Mouse (Mus musculus): ENCODE data around the gene Smad1. TPM values are rescaled to one million over a fixed set of nuclear protein-coding genes. Genes with fewer than 3 reads are reported as not detected.
A peak's percentile ranks its signal among the peaks of the same experiment; 100 is the strongest.

Gene Smad1
- total and polyA plus RNA-seq, 3 experiments, result 1.5 to 2.9 (median 2.1) TPM

DNA sequence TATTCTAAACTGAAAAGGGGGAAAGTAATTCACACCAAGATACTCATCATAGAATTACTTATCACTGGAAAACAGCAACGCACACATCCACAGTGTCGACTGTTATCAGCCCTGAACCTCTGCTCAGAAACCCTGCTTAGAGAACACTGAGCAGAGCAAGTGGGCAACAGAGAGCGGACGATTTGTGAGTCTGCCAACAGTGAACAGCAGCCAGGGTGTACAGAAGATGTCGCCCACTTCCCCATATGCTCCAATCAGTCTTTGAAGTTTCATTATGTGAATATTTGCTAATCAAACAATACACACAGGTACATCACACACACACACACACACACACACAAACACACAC lies 23.6 kb downstream of the Smad1 start:
- Histone ChIP-seq H3K4me3 (ENCODE audit: low read depth, low read length) (peak overlapping the region; percentile 24; the same call in 1 of the 2 replicates), H3K27me3 (ENCODE audit: insufficient read depth, low read length) (peaks cover 8% of the 10 kb centered on the region; the same call in 1 of the 2 replicates), H3K9me3 (replicated peaks) (no peaks in the 10 kb centered on the region), H3K36me3 (replicated peaks) (no peaks in the 10 kb centered on the region), H3K4me1 (ENCODE audit: insufficient read depth, low read depth, low read length) (peaks cover 69% of the 10 kb centered on the region)
- peak; percentile 77 for DNase-seq (ENCODE audit: low spot score)
- TF ChIP-seq TAL1 (conservative IDR thresholded peaks at IDR 0.05; ENCODE audit: low read depth, low read length), result peak; percentile 98
- TF ChIP-seq POLR2AphosphoS5 (IDR thresholded peaks at IDR 0.05; ENCODE audit: insufficient replicate concordance, low read depth, low read length), result no peak
- peak; percentile 84 for ATAC-seq (ENCODE audit: extremely low read depth, insufficient number of reproducible peaks, low FRiP score, poor library complexity, severe bottlenecking)

DNA sequence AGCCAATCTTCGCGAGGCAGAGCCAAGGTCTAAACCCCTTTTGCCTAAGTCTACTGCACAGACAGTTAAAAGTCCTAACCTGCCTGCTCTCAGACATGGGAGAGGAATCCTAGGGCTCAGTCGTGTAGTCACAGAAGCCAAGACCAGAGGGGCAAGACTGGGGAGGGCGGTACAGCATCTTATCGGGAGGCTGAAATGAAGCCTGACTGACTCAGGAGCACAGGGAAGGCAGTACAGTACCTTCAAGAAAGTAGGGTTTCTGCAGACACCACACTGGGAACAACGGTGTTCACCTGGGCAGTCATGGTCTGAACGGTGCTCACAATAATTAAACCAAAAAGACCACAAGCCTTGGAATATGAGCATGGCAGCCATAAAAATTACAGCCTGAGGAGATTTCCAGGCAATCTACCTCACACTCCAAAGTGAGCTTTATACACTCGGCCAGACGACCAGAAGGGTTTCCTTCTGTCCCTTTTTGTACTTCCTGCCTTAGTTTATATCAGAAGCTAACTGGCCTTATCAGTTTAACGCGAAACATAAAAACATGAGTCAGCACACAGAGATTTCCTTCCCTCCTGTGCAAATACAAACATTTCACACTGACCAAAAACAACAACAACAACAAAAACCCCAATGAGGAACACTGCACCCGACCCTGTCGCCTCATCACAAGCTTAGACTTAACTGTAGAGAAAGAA lies 24.1 kb downstream of the Smad1 start:
- Histone ChIP-seq H3K4me3 (ENCODE audit: low read depth, low read length) (peak overlapping the region; percentile 63; the same call in 1 of the 2 replicates), H3K9me3 (replicated peaks) (no peaks in the 10 kb centered on the region), H3K36me3 (replicated peaks) (no peaks in the 10 kb centered on the region), H3K27me3 (ENCODE audit: insufficient read depth, low read length) (peaks cover 12% of the 10 kb centered on the region; the same call in 1 of the 2 replicates), H3K4me1 (ENCODE audit: insufficient read depth, low read depth, low read length) (peaks cover 69% of the 10 kb centered on the region)
- ATAC-seq (ENCODE audit: extremely low read depth, insufficient number of reproducible peaks, low FRiP score, poor library complexity, severe bottlenecking), result peak; percentile 42
- DNase-seq (ENCODE audit: low spot score), result no peak
- TF ChIP-seq GATA1 (IDR thresholded peaks at IDR 0.05; ENCODE audit: borderline replicate concordance, low read length), result no peak
- TF ChIP-seq TAL1 (conservative IDR thresholded peaks at IDR 0.05; ENCODE audit: low read depth, low read length), result no peak

DNA sequence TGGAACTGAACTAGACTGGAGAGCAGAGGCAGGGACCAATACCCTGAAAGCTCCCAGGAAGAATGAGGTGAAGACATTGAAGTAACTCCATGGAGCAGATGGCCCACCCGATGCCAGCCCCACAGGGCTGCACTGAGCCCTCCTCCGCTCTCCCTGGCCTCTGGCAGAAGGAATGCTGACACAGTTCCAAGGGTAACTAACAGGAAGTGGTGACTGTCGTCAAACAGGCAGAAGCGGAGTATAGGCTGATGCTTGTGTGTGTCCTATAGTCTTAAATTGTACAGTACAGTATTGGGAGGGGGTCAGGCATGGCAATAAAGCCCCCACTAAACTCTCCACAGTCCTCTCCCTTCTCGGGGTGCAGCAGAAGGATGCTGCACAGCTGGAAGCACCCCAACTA lies 24.9 kb downstream of the Smad1 start:
- no peaks in the 10 kb centered on the region for H3K9me3 ChIP-seq (replicated peaks)
- no peak for TF ChIP-seq GATA1 (IDR thresholded peaks at IDR 0.05; ENCODE audit: borderline replicate concordance, low read length)
- no peak for TF ChIP-seq GATA2 (IDR thresholded peaks at IDR 0.05; ENCODE audit: borderline replicate concordance, low read depth, low read length)
- TF ChIP-seq POLR2AphosphoS5 (IDR thresholded peaks at IDR 0.05; ENCODE audit: insufficient replicate concordance, low read depth, low read length), result no peak
- no peak for TF ChIP-seq CTCF (IDR thresholded peaks at IDR 0.05; ENCODE audit: low read depth, low read length)
- TF ChIP-seq TAL1 (conservative IDR thresholded peaks at IDR 0.05; ENCODE audit: low read depth, low read length), result no peak
- no peak for ATAC-seq (ENCODE audit: extremely low read depth, insufficient number of reproducible peaks, low FRiP score, poor library complexity, severe bottlenecking)
- DNase-seq (ENCODE audit: low spot score), result no peak
- no peaks in the 10 kb centered on the region for H3K36me3 ChIP-seq (replicated peaks)
- H3K27me3 ChIP-seq (ENCODE audit: insufficient read depth, low read length), result peaks cover 13% of the 10 kb centered on the region
- peak overlapping the region; percentile 54; the same call in 1 of the 2 replicates for H3K4me3 ChIP-seq (ENCODE audit: low read depth, low read length)
- peaks cover 64% of the 10 kb centered on the region for H3K4me1 ChIP-seq (ENCODE audit: insufficient read depth, low read depth, low read length)

DNA sequence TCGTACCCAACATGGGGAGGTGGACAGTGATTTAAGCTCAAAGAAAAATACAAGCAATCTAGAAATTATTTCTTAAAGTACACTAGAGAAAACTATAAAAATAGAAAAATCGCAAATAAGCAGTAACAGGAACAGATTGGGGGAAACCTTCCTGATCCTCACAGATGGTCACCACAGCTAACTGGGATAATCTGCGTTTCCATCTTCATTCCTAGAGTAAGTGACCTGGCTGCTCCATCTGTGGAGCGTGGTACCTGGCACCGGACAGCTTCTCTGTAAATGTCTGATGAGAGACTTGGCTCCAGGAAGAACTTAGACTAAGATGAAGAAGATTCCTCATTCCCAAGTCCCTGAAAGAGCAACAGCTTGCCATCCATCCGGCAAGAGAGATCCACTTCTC lies 25.8 kb downstream of the Smad1 start:
- DNase-seq (ENCODE audit: low spot score) (no peak), ATAC-seq (ENCODE audit: extremely low read depth, insufficient number of reproducible peaks, low FRiP score, poor library complexity, severe bottlenecking) (no peak)
- H3K4me1 ChIP-seq (ENCODE audit: insufficient read depth, low read depth, low read length), result peaks cover 60% of the 10 kb centered on the region
- peaks cover 18% of the 10 kb centered on the region for H3K27me3 ChIP-seq (ENCODE audit: insufficient read depth, low read length)
- H3K9me3 ChIP-seq (replicated peaks), result no peaks in the 10 kb centered on the region
- no peak for TF ChIP-seq CTCF (IDR thresholded peaks at IDR 0.05; ENCODE audit: low read depth, low read length)
- TF ChIP-seq TAL1 (conservative IDR thresholded peaks at IDR 0.05; ENCODE audit: low read depth, low read length), result no peak
- no peak for TF ChIP-seq POLR2AphosphoS5 (IDR thresholded peaks at IDR 0.05; ENCODE audit: insufficient replicate concordance, low read depth, low read length)
- no peak for TF ChIP-seq GATA2 (IDR thresholded peaks at IDR 0.05; ENCODE audit: borderline replicate concordance, low read depth, low read length)
- H3K4me3 ChIP-seq (ENCODE audit: low read depth, low read length), result no peak overlapping the region
- no peaks in the 10 kb centered on the region for H3K36me3 ChIP-seq (replicated peaks)

DNA sequence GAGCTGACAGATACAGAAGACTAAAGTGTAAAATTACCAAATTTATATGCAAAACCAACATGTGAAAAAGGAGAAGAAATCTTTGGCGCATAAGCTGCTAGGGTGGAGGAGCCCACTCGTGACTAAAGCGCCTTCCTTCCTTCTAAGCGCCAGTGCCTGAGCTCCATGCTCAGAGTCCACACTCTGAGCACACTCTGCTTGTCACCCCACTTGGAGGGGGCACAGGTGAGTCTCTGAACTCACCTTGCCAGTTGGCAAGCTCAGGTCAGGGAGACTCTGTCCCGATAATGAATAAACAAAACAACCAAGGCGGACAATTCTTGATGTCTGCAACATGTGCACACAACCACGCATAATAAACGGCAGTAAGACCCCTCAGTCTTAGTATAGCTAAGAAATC lies 26.4 kb downstream of the Smad1 start:
- peaks cover 20% of the 10 kb centered on the region for H3K27me3 ChIP-seq (ENCODE audit: insufficient read depth, low read length)
- ATAC-seq (ENCODE audit: extremely low read depth, insufficient number of reproducible peaks, low FRiP score, poor library complexity, severe bottlenecking) (no peak), DNase-seq (ENCODE audit: low spot score) (no peak)
- H3K36me3 ChIP-seq (replicated peaks), result no peaks in the 10 kb centered on the region
- H3K4me3 ChIP-seq (ENCODE audit: low read depth, low read length), result no peak overlapping the region
- TF ChIP-seq POLR2AphosphoS5 (IDR thresholded peaks at IDR 0.05; ENCODE audit: insufficient replicate concordance, low read depth, low read length), result no peak
- TF ChIP-seq CTCF (IDR thresholded peaks at IDR 0.05; ENCODE audit: low read depth, low read length), result no peak
- TF ChIP-seq GATA2 (IDR thresholded peaks at IDR 0.05; ENCODE audit: borderline replicate concordance, low read depth, low read length), result no peak
- TF ChIP-seq TAL1 (conservative IDR thresholded peaks at IDR 0.05; ENCODE audit: low read depth, low read length), result no peak
- TF ChIP-seq GATA1 (IDR thresholded peaks at IDR 0.05; ENCODE audit: borderline replicate concordance, low read length), result no peak
- peaks cover 60% of the 10 kb centered on the region for H3K4me1 ChIP-seq (ENCODE audit: insufficient read depth, low read depth, low read length)
- no peaks in the 10 kb centered on the region for H3K9me3 ChIP-seq (replicated peaks)

DNA sequence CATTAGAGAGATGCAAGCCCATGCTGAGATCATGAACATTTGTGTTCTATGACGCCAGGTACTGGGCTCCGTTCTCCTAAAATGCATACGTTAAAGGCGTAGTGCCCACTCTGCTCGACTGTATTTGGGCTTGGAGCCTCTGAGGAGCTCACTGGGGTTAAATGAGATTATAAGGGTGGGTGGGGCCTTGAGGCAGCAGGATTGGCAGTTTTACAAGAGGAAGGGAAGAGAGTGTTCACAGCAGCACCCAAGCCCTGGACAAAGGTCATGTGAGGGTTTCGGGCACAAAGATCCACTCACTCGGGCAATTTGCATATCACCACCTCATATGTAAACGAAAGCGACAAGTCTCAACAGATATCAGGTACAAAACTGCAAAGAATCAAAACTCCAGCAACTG lies 26.8 kb downstream of the Smad1 start:
- H3K4me3 ChIP-seq (ENCODE audit: low read depth, low read length), result no peak overlapping the region
- peaks cover 20% of the 10 kb centered on the region for H3K27me3 ChIP-seq (ENCODE audit: insufficient read depth, low read length)
- TF ChIP-seq CTCF (IDR thresholded peaks at IDR 0.05; ENCODE audit: low read depth, low read length) (no peak), GATA1 (IDR thresholded peaks at IDR 0.05; ENCODE audit: borderline replicate concordance, low read length) (no peak), GATA2 (IDR thresholded peaks at IDR 0.05; ENCODE audit: borderline replicate concordance, low read depth, low read length) (no peak), POLR2AphosphoS5 (IDR thresholded peaks at IDR 0.05; ENCODE audit: insufficient replicate concordance, low read depth, low read length) (no peak), TAL1 (conservative IDR thresholded peaks at IDR 0.05; ENCODE audit: low read depth, low read length) (no peak)
- no peak for ATAC-seq (ENCODE audit: extremely low read depth, insufficient number of reproducible peaks, low FRiP score, poor library complexity, severe bottlenecking)
- DNase-seq (ENCODE audit: low spot score), result no peak
- no peaks in the 10 kb centered on the region for H3K36me3 ChIP-seq (replicated peaks)
- H3K4me1 ChIP-seq (ENCODE audit: insufficient read depth, low read depth, low read length), result peaks cover 60% of the 10 kb centered on the region
- no peaks in the 10 kb centered on the region for H3K9me3 ChIP-seq (replicated peaks)
